Mouse (Mus musculus): ENCODE measurements around the gene Lamp3.

DNA sequence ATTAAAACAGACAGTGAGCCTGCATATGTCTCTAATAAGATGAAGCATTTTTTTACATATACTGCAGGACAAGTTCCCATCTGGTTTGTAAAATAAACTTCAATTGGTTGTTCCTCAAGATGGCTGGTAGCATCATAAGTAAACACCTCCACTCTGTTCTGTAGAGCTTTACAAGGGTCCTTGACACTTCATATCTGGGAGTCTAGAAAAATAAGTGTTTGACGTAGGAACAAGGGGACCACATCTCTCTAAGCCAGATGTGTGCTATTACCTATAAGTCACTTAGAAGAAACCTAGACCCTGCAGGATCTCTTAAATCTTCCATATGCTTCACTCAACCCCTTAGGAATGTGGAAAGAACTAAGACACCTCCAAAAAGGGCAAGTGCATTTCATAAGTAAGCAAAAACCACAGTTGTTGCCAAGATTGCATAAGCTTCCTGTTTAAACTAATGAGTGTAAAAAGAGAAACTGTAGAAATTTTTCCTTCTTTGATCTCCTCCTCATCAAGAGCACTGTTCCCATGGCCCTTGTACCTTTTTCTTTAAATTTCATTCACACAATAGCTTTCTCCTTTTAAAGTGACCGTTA is 35.3 kb downstream of the Lamp3 start:
- no peak for TF ChIP-seq GATA1 (IDR thresholded peaks at IDR 0.05; ENCODE audit: borderline replicate concordance, low read length)
- TF ChIP-seq FLI1 (IDR thresholded peaks at IDR 0.05; ENCODE audit: low read length) = no peak
